Mouse (Mus musculus): ENCODE measurements at regions not wholly inside any gene's neighbourhood (a gene's known extent, or its start where the extent isn't known, plus 50 kb on each side); places are given as distances from the start of the nearest gene placed in this dataset.

GRCm38 (mm10) chr12:43762151-43762550 lies 448.0 kb downstream of the Dnajb9 start:
- 43% methylated on average over 1 of the region's 1 CpGs for WGBS
- ATAC-seq (ENCODE audit: low FRiP score, low TSS enrichment): no peak
- Histone ChIP-seq H3K27ac (replicated peaks) (no peak overlapping the region), H3K4me3 (ENCODE audit: low read depth, low read length) (no peak overlapping the region), H3K4me1 (replicated peaks; ENCODE audit: control insufficient read depth, insufficient read depth) (no peaks in the 10 kb centered on the region), H3K4me2 (replicated peaks; ENCODE audit: low read depth) (no peak overlapping the region), H3K9ac (ENCODE audit: low read length) (no peak overlapping the region), H3K9me3 (ENCODE audit: control insufficient read depth, low read length) (no peaks in the 10 kb centered on the region), H3K36me3 (ENCODE audit: control insufficient read depth, insufficient read depth, low read length) (no peaks in the 10 kb centered on the region), H3K27me3 (ENCODE audit: control insufficient read depth, insufficient read depth, low read length) (no peaks in the 10 kb centered on the region)
- no peak for DNase-seq (ENCODE audit: low spot score)
- TF ChIP-seq EP300 (optimal IDR thresholded peaks at IDR 0.05) (no peak), CTCF (IDR thresholded peaks at IDR 0.05; ENCODE audit: low read depth) (no peak)
